Mouse (Mus musculus) ES-E14 (cell line): ENCODE data around the gene Sirt5.

Experiments used
- CHD2 ChIP-seq: IDR thresholded peaks from 2 replicates; pipeline ENCODE4 v1.6.1; 2014; ENCODE audit warnings: mild to moderate bottlenecking, low read depth, low read length, inconsistent platforms
- HCFC1 ChIP-seq: IDR thresholded peaks from 2 replicates; pipeline ENCODE4 v1.6.1; 2012; ENCODE audit warnings: low read length, inconsistent platforms, borderline replicate concordance; ENCODE audit not compliant: insufficient read depth
- MAFK ChIP-seq: IDR thresholded peaks from 2 replicates; pipeline ENCODE4 v1.6.1; 2014; ENCODE audit warnings: mild to moderate bottlenecking, low read depth, low read length, inconsistent platforms; ENCODE audit not compliant: insufficient read depth
- ZC3H11A ChIP-seq: IDR thresholded peaks from 2 replicates; pipeline ENCODE4 v1.6.1; 2012; ENCODE audit warnings: low read depth, mild to moderate bottlenecking, inconsistent platforms, low read length, borderline replicate concordance
- ZNF384 ChIP-seq: IDR thresholded peaks from 2 replicates; pipeline ENCODE4 v1.6.1; 2012; ENCODE audit warnings: low read depth, low read length, inconsistent platforms

- no peak for TF ChIP-seq HCFC1
- TF ChIP-seq MAFK: no peak
- TF ChIP-seq CHD2: no peak
- TF ChIP-seq ZNF384: no peak
- no peak for TF ChIP-seq ZC3H11A
These were observed 509 bp downstream of the Sirt5 start for GRCm38 (mm10) chr13:43365825-43366184.
